Mouse (Mus musculus) 3134 (cell line): ENCODE data around the gene Pcdh17.
A peak's percentile ranks its signal among the peaks of the same experiment; 100 is the strongest.

Source experiments
- DNase-seq: peaks from one replicate; pipeline ENCODE4 v3.0.0-alpha.2; 2011; ENCODE audit warnings: low spot score; ENCODE audit not compliant: insufficient read length; ENCODE audit errors: extremely low read depth

The Pcdh17 gene

DNA sequence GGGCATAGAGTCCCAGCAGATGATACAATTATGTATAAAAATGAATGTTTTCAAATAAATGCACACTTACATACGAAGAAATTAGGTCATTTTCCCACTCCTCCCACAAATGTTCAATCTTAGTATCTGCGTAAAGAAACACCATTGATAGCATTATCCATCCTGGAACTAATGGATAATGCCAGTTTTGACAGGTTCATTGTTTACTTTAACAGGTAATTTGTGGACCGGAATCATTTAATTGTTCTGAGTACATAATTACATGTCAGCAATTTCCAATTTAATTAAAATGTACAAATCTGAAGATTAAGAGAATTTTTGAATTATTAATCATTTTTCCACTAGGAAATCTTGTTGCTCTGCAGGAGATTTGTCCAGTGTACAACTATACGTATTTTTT is 33.5 kb downstream of the Pcdh17 start:
- no peak for DNase-seq

DNA sequence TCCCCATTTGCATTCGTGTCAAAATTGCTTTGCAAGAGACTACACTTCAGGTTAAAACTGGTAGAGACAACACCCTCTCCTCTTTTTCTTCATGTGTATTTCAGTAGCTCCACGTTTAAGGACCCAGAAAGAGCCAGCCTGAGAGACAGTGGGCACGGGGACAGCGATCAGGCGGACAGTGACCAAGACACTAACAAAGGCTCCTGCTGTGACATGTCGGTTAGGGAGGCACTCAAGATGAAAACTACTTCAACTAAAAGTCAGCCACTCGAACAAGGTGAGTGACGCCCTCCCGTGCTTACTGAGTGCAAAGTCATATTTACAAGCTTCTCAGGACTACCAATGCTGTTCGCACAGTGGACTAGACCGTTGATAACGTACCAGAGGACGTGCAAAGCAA is 34.0 kb downstream of the Pcdh17 start:
- DNase-seq: peak; percentile 54

DNA sequence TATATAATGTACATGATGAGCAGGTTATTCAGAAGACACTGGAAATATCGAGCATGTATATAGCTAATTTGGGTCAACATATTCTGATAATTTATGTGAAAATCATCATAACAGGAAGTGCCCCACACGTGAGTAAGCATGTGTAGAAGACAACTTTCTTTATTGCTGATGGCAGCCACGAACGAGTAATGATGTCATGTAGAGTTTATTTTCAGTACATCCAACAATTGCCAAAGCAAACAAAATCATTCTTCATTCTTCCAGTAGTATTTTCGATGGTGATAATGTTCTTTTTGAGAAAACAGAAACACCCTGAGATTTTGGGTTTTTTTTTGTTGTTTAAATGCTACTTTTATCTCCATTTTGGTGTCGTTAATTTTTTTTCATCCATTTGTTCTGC is 37.2 kb downstream of the Pcdh17 start:
- DNase-seq: no peak

DNA sequence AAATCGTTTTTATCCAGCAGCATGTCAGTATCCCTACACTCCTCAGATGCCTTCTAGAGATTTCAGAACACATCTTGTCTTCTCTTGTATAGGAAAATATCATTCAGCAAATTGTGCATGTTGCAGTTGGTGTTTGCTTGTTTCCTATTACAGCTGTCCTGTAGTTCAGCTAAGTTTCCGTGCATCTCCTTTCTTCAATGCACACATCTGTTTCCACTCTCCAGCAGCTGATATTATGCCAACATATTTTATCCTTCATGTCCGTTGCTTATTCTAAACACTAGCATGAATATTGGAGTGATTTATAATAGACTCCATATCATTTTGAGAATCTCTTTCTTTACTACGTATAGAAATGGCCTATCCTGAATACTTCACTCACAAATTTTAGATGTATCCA is 41.0 kb downstream of the Pcdh17 start:
- DNase-seq: no peak

DNA sequence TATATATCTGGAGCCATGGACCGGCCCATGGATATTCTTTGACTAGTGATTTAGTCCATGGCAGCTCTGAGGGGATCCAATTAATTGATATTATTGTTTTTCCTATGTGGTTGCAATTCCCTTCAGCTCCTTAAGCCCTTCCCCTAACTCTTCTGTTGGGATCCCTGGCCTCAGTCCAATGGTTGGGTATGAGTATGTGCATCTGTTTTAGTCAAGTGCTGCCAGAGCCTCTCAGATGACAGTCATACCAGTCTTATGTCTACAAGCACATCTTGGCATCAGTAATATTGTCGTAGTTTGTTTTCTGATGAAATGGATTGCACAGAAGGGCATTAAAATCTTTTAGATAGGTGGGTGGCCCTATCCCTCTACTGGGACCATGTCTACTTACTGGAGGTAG is 67.6 kb downstream of the Pcdh17 start:
- no peak for DNase-seq

DNA sequence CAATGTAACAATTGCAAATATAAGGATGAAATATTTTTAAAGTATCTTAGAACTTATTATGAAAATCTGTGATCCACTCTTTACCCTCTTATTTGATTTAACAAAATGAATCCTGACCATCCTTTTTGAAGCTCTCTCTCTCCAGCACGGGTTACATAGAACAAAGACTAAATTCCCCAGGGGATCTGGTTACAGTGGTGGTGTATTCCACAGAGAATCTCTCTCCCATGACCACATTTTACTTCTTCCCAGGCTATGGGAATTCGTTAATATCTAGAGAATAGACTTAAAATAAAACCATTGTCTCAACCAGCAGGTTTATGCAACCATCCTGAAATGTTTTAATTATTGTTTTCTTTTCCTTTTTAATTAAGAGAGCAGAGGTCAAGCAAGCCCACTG is 89.0 kb downstream of the Pcdh17 start:
- no peak for DNase-seq

DNA sequence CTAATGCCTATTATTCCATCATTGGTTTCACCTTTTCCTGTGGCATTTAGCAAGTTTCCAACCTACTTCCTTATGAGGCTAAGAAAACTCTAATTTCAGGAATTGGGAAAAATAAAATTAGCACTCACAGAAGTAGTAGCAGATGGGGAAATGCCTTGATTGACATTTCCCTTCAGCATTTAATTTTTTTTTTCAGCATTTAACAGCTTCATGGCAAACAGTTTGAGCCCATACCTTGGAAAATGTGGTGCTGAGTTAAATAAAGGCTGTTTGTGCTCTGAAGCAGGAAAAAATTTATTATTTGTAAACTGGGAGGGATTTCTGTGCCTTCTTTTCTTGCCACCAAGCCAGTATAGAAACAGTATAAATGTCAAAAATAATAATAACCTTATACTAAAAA is 91.9 kb downstream of the Pcdh17 start:
- no peak for DNase-seq

DNA sequence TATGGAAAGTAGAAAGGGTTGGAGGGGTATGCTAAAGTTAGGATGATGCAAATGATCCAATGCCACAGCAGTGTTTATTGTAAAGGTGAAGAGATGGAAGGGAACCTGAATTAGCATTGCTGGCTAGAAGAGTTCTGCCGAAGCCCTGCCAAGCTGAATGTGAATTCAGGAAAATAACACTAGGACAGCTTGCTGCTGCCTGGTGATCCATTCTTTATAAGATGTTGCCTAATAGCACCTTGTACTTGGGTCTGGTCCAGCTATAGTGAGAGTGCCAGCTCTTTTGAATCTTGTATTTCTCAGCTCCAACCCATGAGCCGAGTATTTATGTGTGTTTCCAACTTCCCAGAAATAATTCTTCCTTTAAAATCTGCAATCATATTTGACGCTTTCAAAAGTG is 98.5 kb downstream of the Pcdh17 start:
- DNase-seq: no peak

DNA sequence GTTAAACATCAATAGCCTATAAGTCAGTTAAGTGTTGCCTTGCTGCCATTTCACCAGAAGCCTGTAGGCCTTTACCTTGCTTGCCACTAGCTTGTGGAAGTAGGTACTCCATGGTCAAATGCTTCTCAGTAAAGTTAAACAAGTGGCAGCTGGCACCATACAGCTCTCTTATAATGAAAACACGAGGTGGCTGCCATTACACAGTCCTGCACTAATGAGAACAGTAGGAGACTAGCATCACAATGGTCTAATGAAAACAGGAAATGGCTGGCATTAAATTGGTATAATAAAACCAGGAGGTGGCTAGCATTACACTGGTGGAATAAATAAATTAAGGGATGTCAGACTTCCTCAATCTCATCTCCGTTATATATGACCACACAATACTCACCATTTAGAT is 102.6 kb downstream of the Pcdh17 start:
- DNase-seq: no peak

DNA sequence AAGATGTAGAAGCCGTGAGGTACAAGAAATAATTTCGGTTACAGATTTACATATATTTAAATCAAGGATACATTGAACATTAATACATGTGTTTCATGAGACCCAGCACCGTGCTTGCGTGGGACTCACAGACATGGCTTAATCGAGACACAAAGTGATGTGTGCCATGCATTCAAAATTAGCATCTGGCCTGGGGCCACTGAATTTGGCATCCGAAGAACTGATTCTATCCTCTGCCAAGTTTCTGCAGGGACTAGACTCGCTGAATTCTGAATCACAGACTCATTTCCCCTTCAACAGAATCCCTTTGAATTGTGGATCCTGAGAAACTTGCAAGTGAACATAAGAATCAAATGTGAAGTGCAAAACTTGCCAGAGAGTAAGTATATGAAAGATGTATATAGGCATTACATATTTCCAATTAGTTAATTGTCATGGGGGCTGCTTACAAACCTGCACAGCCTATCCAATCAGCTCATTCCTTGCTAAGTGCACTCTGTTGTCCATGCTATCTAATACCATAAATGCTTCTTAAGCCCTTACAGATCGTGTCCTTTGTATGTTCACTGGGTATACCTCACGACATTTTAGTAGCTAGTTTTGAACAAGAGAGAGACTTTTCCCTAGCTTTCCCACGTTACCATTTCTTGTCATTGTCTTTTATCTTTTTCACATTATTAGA is 104.3 kb downstream of the Pcdh17 start:
- no peak for DNase-seq

DNA sequence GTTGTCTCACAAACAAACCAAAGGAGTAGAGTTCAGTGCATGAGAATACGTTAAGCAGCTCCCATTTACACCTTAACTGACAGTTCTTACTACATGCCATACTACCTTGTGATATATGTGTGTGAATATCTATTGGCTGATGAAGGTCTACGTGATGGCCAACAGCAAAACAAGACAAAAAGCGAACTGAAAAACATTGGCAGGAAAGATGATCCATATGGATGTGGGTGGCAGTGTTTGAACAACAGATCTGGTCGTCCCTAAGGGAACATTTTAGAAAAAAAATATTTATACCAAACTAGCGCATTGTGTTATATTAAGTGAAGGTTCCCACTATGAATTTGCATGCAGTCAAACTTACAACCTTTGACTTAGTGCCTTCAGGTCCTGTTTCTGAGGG is 108.2 kb downstream of the Pcdh17 start:
- no peak for DNase-seq

DNA sequence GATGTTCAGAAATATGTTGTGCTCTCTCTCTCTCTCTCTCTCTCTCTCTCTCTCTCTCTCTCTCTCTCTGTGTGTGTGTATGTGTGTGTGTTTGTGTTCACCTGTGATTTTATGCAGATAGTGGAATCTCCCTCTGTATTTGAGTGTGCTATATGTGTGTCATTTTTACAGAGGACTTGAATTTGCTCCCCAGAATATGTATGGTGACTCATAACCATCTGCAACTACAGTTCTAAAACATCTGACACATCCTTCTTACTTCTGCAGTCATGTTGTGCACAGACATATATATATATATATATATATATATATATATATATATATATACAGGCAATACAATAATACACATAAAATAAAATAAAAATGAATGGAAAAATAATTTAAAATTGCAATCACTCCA is 127.7 kb downstream of the Pcdh17 start:
- no peak for DNase-seq
